Mouse (Mus musculus) E14TG2a.4 (cell line): ENCODE measurements around the gene Map4k4.

Source experiments
- H3K27me3 ChIP-seq: 2 replicates; pipeline ENCODE4 v1.6.1; 2014; ENCODE audit warnings: low read length, control low read depth; ENCODE audit not compliant: insufficient read depth
- H3K36me3 ChIP-seq: 2 replicates; pipeline ENCODE4 v1.6.1; 2014; ENCODE audit warnings: low read length, control low read depth; ENCODE audit not compliant: insufficient read depth
- H3K4me1 ChIP-seq: replicated peaks from 2 replicates; pipeline ENCODE4 v1.6.1; 2014; ENCODE audit warnings: low read depth, low read length, control low read depth
- H3K4me3 ChIP-seq: replicated peaks from 2 replicates; pipeline ENCODE4 v1.5.1; 2014; ENCODE audit warnings: mild to moderate bottlenecking, low read length
- H3K9me3 ChIP-seq: 2 replicates; pipeline ENCODE4 v1.6.1; 2014; ENCODE audit warnings: low read length, control low read depth
- CTCF ChIP-seq: conservative IDR thresholded peaks from 2 replicates; pipeline ENCODE4 v1.5.1; 2014; ENCODE audit warnings: low read length
- NANOG ChIP-seq: IDR thresholded peaks from 2 replicates; pipeline ENCODE4 v1.6.1; 2014; ENCODE audit warnings: borderline replicate concordance, low read length, mixed read lengths
- POU5F1 ChIP-seq: IDR thresholded peaks from 2 replicates; pipeline ENCODE4 v1.6.1; 2014; ENCODE audit warnings: low read length, borderline replicate concordance

The Map4k4 gene

GRCm38 (mm10) chr1:40033315-40033714, 132.6 kb downstream of the Map4k4 start:
- Histone ChIP-seq H3K27me3 (no peaks in the 10 kb centered on the region), H3K4me3 (no peak overlapping the region), H3K9me3 (no peaks in the 10 kb centered on the region), H3K4me1 (peaks cover 8% of the 10 kb centered on the region), H3K36me3 (no peaks in the 10 kb centered on the region)
- TF ChIP-seq NANOG (no peak), POU5F1 (no peak), CTCF (no peak)

- Histone ChIP-seq H3K36me3 (no peaks in the 10 kb centered on the region), H3K4me1 (peaks cover 8% of the 10 kb centered on the region), H3K27me3 (no peaks in the 10 kb centered on the region), H3K4me3 (no peak overlapping the region), H3K9me3 (no peaks in the 10 kb centered on the region)
- TF ChIP-seq POU5F1: no peak
- TF ChIP-seq CTCF: no peak
- no peak for TF ChIP-seq NANOG
Measured at GRCm38 (mm10) chr1:40033743-40034420, 133.2 kb downstream of the Map4k4 start.

GRCm38 (mm10) chr1:40037831-40038230, 137.1 kb downstream of the Map4k4 start:
- no peaks in the 10 kb centered on the region for H3K36me3 ChIP-seq
- H3K9me3 ChIP-seq: no peaks in the 10 kb centered on the region
- no peaks in the 10 kb centered on the region for H3K27me3 ChIP-seq
- no peak overlapping the region for H3K4me3 ChIP-seq
- peaks cover 8% of the 10 kb centered on the region for H3K4me1 ChIP-seq
- TF ChIP-seq POU5F1 (no peak), CTCF (no peak), NANOG (no peak)

GRCm38 (mm10) chr1:40045686-40046085, 145.0 kb downstream of the Map4k4 start:
- no peak overlapping the region for H3K4me3 ChIP-seq
- no peaks in the 10 kb centered on the region for H3K4me1 ChIP-seq
- H3K9me3 ChIP-seq: peaks cover 4% of the 10 kb centered on the region; the same call in 1 of the 2 replicates
- no peaks in the 10 kb centered on the region for H3K36me3 ChIP-seq
- TF ChIP-seq CTCF (no peak), NANOG (no peak), POU5F1 (no peak)
- no peaks in the 10 kb centered on the region for H3K27me3 ChIP-seq

GRCm38 (mm10) chr1:40046600-40046999, 145.9 kb downstream of the Map4k4 start:
- TF ChIP-seq POU5F1: no peak
- no peak for TF ChIP-seq CTCF
- no peak for TF ChIP-seq NANOG
- no peaks in the 10 kb centered on the region for H3K4me1 ChIP-seq
- H3K36me3 ChIP-seq: no peaks in the 10 kb centered on the region

GRCm38 (mm10) chr1:40051157-40051556, 150.4 kb downstream of the Map4k4 start:
- Histone ChIP-seq H3K36me3 (no peaks in the 10 kb centered on the region), H3K4me3 (no peak overlapping the region), H3K4me1 (peaks cover 25% of the 10 kb centered on the region), H3K27me3 (peaks cover 4% of the 10 kb centered on the region), H3K9me3 (no peaks in the 10 kb centered on the region)
- no peak for TF ChIP-seq NANOG
- no peak for TF ChIP-seq CTCF
- no peak for TF ChIP-seq POU5F1

More at GRCm38 (mm10) chr1:40046600-40046999, 145.9 kb downstream of the Map4k4 start:
- H3K9me3 ChIP-seq: peaks cover 4% of the 10 kb centered on the region; the same call in 1 of the 2 replicates
- no peak overlapping the region for H3K4me3 ChIP-seq
- no peaks in the 10 kb centered on the region for H3K27me3 ChIP-seq

GRCm38 (mm10) chr1:40052156-40052555, 151.4 kb downstream of the Map4k4 start:
- no peaks in the 10 kb centered on the region for H3K36me3 ChIP-seq
- peaks cover 7% of the 10 kb centered on the region for H3K27me3 ChIP-seq
- peaks cover 31% of the 10 kb centered on the region for H3K4me1 ChIP-seq
- H3K9me3 ChIP-seq: no peaks in the 10 kb centered on the region
- TF ChIP-seq POU5F1: no peak
- TF ChIP-seq NANOG: no peak
- no peak for TF ChIP-seq CTCF
- H3K4me3 ChIP-seq: no peak overlapping the region

- Histone ChIP-seq H3K4me1 (peaks cover 39% of the 10 kb centered on the region), H3K4me3 (no peak overlapping the region), H3K36me3 (no peaks in the 10 kb centered on the region), H3K27me3 (peaks cover 7% of the 10 kb centered on the region), H3K9me3 (no peaks in the 10 kb centered on the region)
- TF ChIP-seq CTCF (no peak), NANOG (no peak), POU5F1 (no peak)
Measured at GRCm38 (mm10) chr1:40053071-40053470, 152.4 kb downstream of the Map4k4 start.

GRCm38 (mm10) chr1:40055051-40055450, 154.3 kb downstream of the Map4k4 start:
- Histone ChIP-seq H3K27me3 (peaks cover 7% of the 10 kb centered on the region), H3K9me3 (no peaks in the 10 kb centered on the region), H3K4me1 (peaks cover 43% of the 10 kb centered on the region), H3K4me3 (peak overlapping the region; percentile 62), H3K36me3 (no peaks in the 10 kb centered on the region)
- no peak for TF ChIP-seq NANOG
- no peak for TF ChIP-seq POU5F1
- no peak for TF ChIP-seq CTCF
